Mouse (Mus musculus): Measurements from ENCODE around the gene Sipa1l1. TPM values are rescaled to one million over a fixed set of nuclear protein-coding genes. Genes with fewer than 3 reads are reported as not detected.

The Sipa1l1 gene
- polyA plus RNA-seq, 1 experiment = 9.7 TPM

GRCm38 (mm10) chr12:82193476-82193875 lies 24.4 kb downstream of the Sipa1l1 start:
- Histone ChIP-seq H3K36me3 (ENCODE audit: control insufficient read depth, insufficient read depth) (no peaks in the 10 kb centered on the region), H3K79me3 (ENCODE audit: low read depth) (peaks cover 15% of the 10 kb centered on the region), H3ac (ENCODE audit: control insufficient read depth, insufficient read length, low read depth) (no peak overlapping the region), H3K4me3 (ENCODE audit: insufficient read depth, poor library complexity, severe bottlenecking) (no peak overlapping the region), H3K79me2 (ENCODE audit: control insufficient read depth, insufficient read depth) (peaks cover 54% of the 10 kb centered on the region), H3K27me3 (ENCODE audit: control insufficient read depth, insufficient read depth, insufficient read length) (no peaks in the 10 kb centered on the region)
- TF ChIP-seq CEBPB (IDR thresholded peaks at IDR 0.05; ENCODE audit: low read depth) (no peak), CTCF (IDR thresholded peaks at IDR 0.05; ENCODE audit: control insufficient read depth, insufficient read depth, insufficient read length) (no peak), MAX (IDR thresholded peaks at IDR 0.05) (no peak), USF1 (IDR thresholded peaks at IDR 0.05; ENCODE audit: low read depth) (no peak), MYOG (IDR thresholded peaks at IDR 0.05; ENCODE audit: control insufficient read depth, extremely low read depth, insufficient read length) (no peak), FOSL1 (IDR thresholded peaks at IDR 0.05; ENCODE audit: insufficient read depth, low read length, poor library complexity, severe bottlenecking) (no peak), MYOD1 (IDR thresholded peaks at IDR 0.05; ENCODE audit: control insufficient read depth, insufficient read length, low read depth) (no peak)

- H3K27me3 ChIP-seq (ENCODE audit: control insufficient read depth, insufficient read depth, insufficient read length) = no peaks in the 10 kb centered on the region
- no peaks in the 10 kb centered on the region for H3K36me3 ChIP-seq (ENCODE audit: control insufficient read depth, insufficient read depth)
- no peak overlapping the region for H3ac ChIP-seq (ENCODE audit: control insufficient read depth, insufficient read length, low read depth)
- H3K79me2 ChIP-seq (ENCODE audit: control insufficient read depth, insufficient read depth) = peaks cover 58% of the 10 kb centered on the region
- no peak overlapping the region for H3K4me3 ChIP-seq (ENCODE audit: insufficient read depth, poor library complexity, severe bottlenecking)
- TF ChIP-seq CTCF (IDR thresholded peaks at IDR 0.05; ENCODE audit: control insufficient read depth, insufficient read depth, insufficient read length) (no peak), MYOD1 (IDR thresholded peaks at IDR 0.05; ENCODE audit: control insufficient read depth, insufficient read length, low read depth) (no peak)
- peaks cover 12% of the 10 kb centered on the region for H3K79me3 ChIP-seq (ENCODE audit: low read depth)
These were observed 25.8 kb downstream of the Sipa1l1 start for GRCm38 (mm10) chr12:82194919-82195318.

GRCm38 (mm10) chr12:82196213-82196612 lies 27.1 kb downstream of the Sipa1l1 start:
- no peaks in the 10 kb centered on the region for H3K36me3 ChIP-seq (ENCODE audit: control insufficient read depth, insufficient read depth)
- H3K27me3 ChIP-seq (ENCODE audit: control insufficient read depth, insufficient read depth, insufficient read length) = no peaks in the 10 kb centered on the region
- H3K79me3 ChIP-seq (ENCODE audit: low read depth) = peaks cover 11% of the 10 kb centered on the region
- no peak overlapping the region for H3ac ChIP-seq (ENCODE audit: control insufficient read depth, insufficient read length, low read depth)
- TF ChIP-seq CTCF (IDR thresholded peaks at IDR 0.05; ENCODE audit: control insufficient read depth, insufficient read depth, insufficient read length) (no peak), MAX (IDR thresholded peaks at IDR 0.05) (no peak), USF1 (IDR thresholded peaks at IDR 0.05; ENCODE audit: low read depth) (no peak), MYOG (IDR thresholded peaks at IDR 0.05; ENCODE audit: control insufficient read depth, extremely low read depth, insufficient read length) (no peak), FOSL1 (IDR thresholded peaks at IDR 0.05; ENCODE audit: insufficient read depth, low read length, poor library complexity, severe bottlenecking) (no peak), CEBPB (IDR thresholded peaks at IDR 0.05; ENCODE audit: low read depth) (no peak), MYOD1 (IDR thresholded peaks at IDR 0.05; ENCODE audit: control insufficient read depth, insufficient read length, low read depth) (no peak)
- peaks cover 60% of the 10 kb centered on the region for H3K79me2 ChIP-seq (ENCODE audit: control insufficient read depth, insufficient read depth)
- H3K4me3 ChIP-seq (ENCODE audit: insufficient read depth, poor library complexity, severe bottlenecking) = no peak overlapping the region

- Histone ChIP-seq H3ac (ENCODE audit: control insufficient read depth, insufficient read length, low read depth) (no peak overlapping the region), H3K79me2 (ENCODE audit: control insufficient read depth, insufficient read depth) (peaks cover 57% of the 10 kb centered on the region), H3K4me3 (ENCODE audit: insufficient read depth, poor library complexity, severe bottlenecking) (no peak overlapping the region), H3K36me3 (ENCODE audit: control insufficient read depth, insufficient read depth) (no peaks in the 10 kb centered on the region), H3K27me3 (ENCODE audit: control insufficient read depth, insufficient read depth, insufficient read length) (no peaks in the 10 kb centered on the region), H3K79me3 (ENCODE audit: low read depth) (peaks cover 11% of the 10 kb centered on the region)
- TF ChIP-seq FOSL1 (IDR thresholded peaks at IDR 0.05; ENCODE audit: insufficient read depth, low read length, poor library complexity, severe bottlenecking) (no peak), USF1 (IDR thresholded peaks at IDR 0.05; ENCODE audit: low read depth) (no peak), MYOG (IDR thresholded peaks at IDR 0.05; ENCODE audit: control insufficient read depth, extremely low read depth, insufficient read length) (no peak), MAX (IDR thresholded peaks at IDR 0.05) (no peak), CTCF (IDR thresholded peaks at IDR 0.05; ENCODE audit: control insufficient read depth, insufficient read depth, insufficient read length) (no peak), MYOD1 (IDR thresholded peaks at IDR 0.05; ENCODE audit: control insufficient read depth, insufficient read length, low read depth) (no peak), CEBPB (IDR thresholded peaks at IDR 0.05; ENCODE audit: low read depth) (no peak)
These were observed 27.6 kb downstream of the Sipa1l1 start for GRCm38 (mm10) chr12:82196615-82197146.

GRCm38 (mm10) chr12:82197207-82197606 lies 28.1 kb downstream of the Sipa1l1 start:
- Histone ChIP-seq H3ac (ENCODE audit: control insufficient read depth, insufficient read length, low read depth) (no peak overlapping the region), H3K36me3 (ENCODE audit: control insufficient read depth, insufficient read depth) (no peaks in the 10 kb centered on the region), H3K79me3 (ENCODE audit: low read depth) (peaks cover 11% of the 10 kb centered on the region), H3K27me3 (ENCODE audit: control insufficient read depth, insufficient read depth, insufficient read length) (no peaks in the 10 kb centered on the region), H3K4me3 (ENCODE audit: insufficient read depth, poor library complexity, severe bottlenecking) (no peak overlapping the region), H3K79me2 (ENCODE audit: control insufficient read depth, insufficient read depth) (peaks cover 52% of the 10 kb centered on the region)
- no peak for TF ChIP-seq FOSL1 (IDR thresholded peaks at IDR 0.05; ENCODE audit: insufficient read depth, low read length, poor library complexity, severe bottlenecking)
- TF ChIP-seq CTCF (IDR thresholded peaks at IDR 0.05; ENCODE audit: control insufficient read depth, insufficient read depth, insufficient read length) = no peak
- TF ChIP-seq MAX (IDR thresholded peaks at IDR 0.05) = no peak
- no peak for TF ChIP-seq MYOG (IDR thresholded peaks at IDR 0.05; ENCODE audit: control insufficient read depth, extremely low read depth, insufficient read length)
- TF ChIP-seq CEBPB (IDR thresholded peaks at IDR 0.05; ENCODE audit: low read depth) = no peak
- TF ChIP-seq MYOD1 (IDR thresholded peaks at IDR 0.05; ENCODE audit: control insufficient read depth, insufficient read length, low read depth) = no peak
- no peak for TF ChIP-seq USF1 (IDR thresholded peaks at IDR 0.05; ENCODE audit: low read depth)

GRCm38 (mm10) chr12:82199286-82199685 lies 30.2 kb downstream of the Sipa1l1 start:
- no peak for TF ChIP-seq MYOG (IDR thresholded peaks at IDR 0.05; ENCODE audit: control insufficient read depth, extremely low read depth, insufficient read length)
- no peak for TF ChIP-seq CEBPB (IDR thresholded peaks at IDR 0.05; ENCODE audit: low read depth)
- TF ChIP-seq CTCF (IDR thresholded peaks at IDR 0.05; ENCODE audit: control insufficient read depth, insufficient read depth, insufficient read length) = no peak
- TF ChIP-seq USF1 (IDR thresholded peaks at IDR 0.05; ENCODE audit: low read depth) = no peak
- no peak for TF ChIP-seq MYOD1 (IDR thresholded peaks at IDR 0.05; ENCODE audit: control insufficient read depth, insufficient read length, low read depth)
- TF ChIP-seq FOSL1 (IDR thresholded peaks at IDR 0.05; ENCODE audit: insufficient read depth, low read length, poor library complexity, severe bottlenecking) = no peak
- TF ChIP-seq MAX (IDR thresholded peaks at IDR 0.05) = no peak
- Histone ChIP-seq H3K36me3 (ENCODE audit: control insufficient read depth, insufficient read depth) (peaks cover 3% of the 10 kb centered on the region), H3K4me3 (ENCODE audit: insufficient read depth, poor library complexity, severe bottlenecking) (no peak overlapping the region), H3ac (ENCODE audit: control insufficient read depth, insufficient read length, low read depth) (no peak overlapping the region), H3K79me3 (ENCODE audit: low read depth) (peaks cover 6% of the 10 kb centered on the region), H3K27me3 (ENCODE audit: control insufficient read depth, insufficient read depth, insufficient read length) (no peaks in the 10 kb centered on the region), H3K79me2 (ENCODE audit: control insufficient read depth, insufficient read depth) (peaks cover 40% of the 10 kb centered on the region)
